23 mouse cellular contexts compared by ENCODE assay signal in genomic region chr10:44659499-44659898, GRCm38 (mm10).
"Had no signal": no experiment of that assay in that cellular context is flagged by ENCODE, and none has a peak within 500 bp of the region (broad histone marks: within the 10 kb centered on the region; RNA-seq: fewer than 3 reads in every experiment).

No protein-coding gene starts in this region.

- DNase-seq: gastrocnemius, postnatal 14 days; gastrocnemius, postnatal 36 days; heart, adult 18-20 months; heart, postnatal 14 days; heart, postnatal 36 days; kidney, adult 18-20 months; kidney, adult 8-10 months; kidney, postnatal 10 days; kidney, postnatal 25 days; kidney, postnatal 4 days; left cerebral cortex, postnatal 4 days had no signal

- H3K4me2 ChIP-seq: heart, embryonic 13.5 days; heart, embryonic 15.5 days; hindbrain, embryonic 13.5 days; hindbrain, embryonic 15.5 days; intestine, embryonic 15.5 days; limb, embryonic 13.5 days; limb, embryonic 15.5 days; liver, embryonic 12.5 days had no signal

- H3K27me3 ChIP-seq: heart, embryonic 13.5 days; heart, embryonic 15.5 days; hindbrain, embryonic 13.5 days; hindbrain, embryonic 15.5 days; intestine, embryonic 15.5 days; limb, embryonic 13.5 days; limb, embryonic 15.5 days; liver, embryonic 12.5 days had no signal

- H3K9ac ChIP-seq: heart, embryonic 13.5 days; heart, embryonic 15.5 days; hindbrain, embryonic 13.5 days; hindbrain, embryonic 15.5 days; intestine, embryonic 15.5 days; limb, embryonic 13.5 days; limb, embryonic 15.5 days; liver, embryonic 12.5 days had no signal

- H3K36me3 ChIP-seq: heart, embryonic 10.5 days; heart, embryonic 13.5 days; heart, embryonic 15.5 days; hindbrain, embryonic 13.5 days; hindbrain, embryonic 15.5 days; intestine, embryonic 15.5 days; limb, embryonic 13.5 days; limb, embryonic 15.5 days; liver, embryonic 12.5 days had no signal

- ATAC-seq: hindbrain, postnatal 0 days; intestine, embryonic 15.5 days; intestine, postnatal 0 days; liver, embryonic 12.5 days had no signal

- H3K4me3 ChIP-seq: heart, embryonic 10.5 days; heart, embryonic 13.5 days; heart, embryonic 15.5 days; hindbrain, embryonic 13.5 days; hindbrain, embryonic 15.5 days; intestine, embryonic 15.5 days; layer of hippocampus, adult 2 months; limb, embryonic 13.5 days; limb, embryonic 15.5 days; liver, embryonic 12.5 days had no signal

- H3K27ac ChIP-seq: heart, embryonic 10.5 days; heart, embryonic 13.5 days; heart, embryonic 15.5 days; hindbrain, embryonic 13.5 days; hindbrain, embryonic 15.5 days; hindbrain, postnatal 0 days; intestine, embryonic 15.5 days; layer of hippocampus, adult 2 months; limb, embryonic 13.5 days; limb, embryonic 15.5 days; liver, embryonic 12.5 days had no signal

- H3K9me3 ChIP-seq: heart, embryonic 10.5 days; heart, embryonic 13.5 days; heart, embryonic 15.5 days; hindbrain, embryonic 13.5 days; hindbrain, embryonic 15.5 days; intestine, embryonic 15.5 days; limb, embryonic 13.5 days; limb, embryonic 15.5 days; liver, embryonic 12.5 days had no signal

- H3K4me1 ChIP-seq: heart, embryonic 10.5 days; heart, embryonic 13.5 days; heart, embryonic 15.5 days; hindbrain, embryonic 13.5 days; hindbrain, embryonic 15.5 days; intestine, embryonic 15.5 days; limb, embryonic 13.5 days; limb, embryonic 15.5 days; liver, embryonic 12.5 days had no signal
